Mouse (Mus musculus) limb, embryonic 10.5 days (tissue): ENCODE data around the gene Suds3. TPM values are rescaled to one million over a fixed set of nuclear protein-coding genes. Genes with fewer than 3 reads are reported as not detected.

Source experiments
- DNase-seq: peaks from one replicate; pipeline ENCODE4 v3.0.0-alpha.2; 2017; ENCODE audit warnings: low spot score
- H3K27ac ChIP-seq: fragments of 300-500 bp; sonication (generic); 2 replicates; pipeline ENCODE4 v1.5.1; 2016; ENCODE audit warnings: mild to moderate bottlenecking
- H3K27me3 ChIP-seq: fragments of 300-500 bp; sonication (generic); 2 replicates; pipeline ENCODE4 v1.6.1; 2016; ENCODE audit warnings: low read depth, mild to moderate bottlenecking; ENCODE audit not compliant: poor library complexity, severe bottlenecking
- H3K36me3 ChIP-seq: fragments of 300-500 bp; sonication (generic); 2 replicates; pipeline ENCODE4 v1.6.1; 2016; ENCODE audit warnings: mild to moderate bottlenecking, moderate library complexity
- H3K4me1 ChIP-seq: fragments of 300-500 bp; sonication (generic); 2 replicates; pipeline ENCODE4 v1.6.1; 2016
- H3K4me3 ChIP-seq: fragments of 300-500 bp; sonication (generic); 2 replicates; pipeline ENCODE4 v1.5.1; 2016; ENCODE audit warnings: mild to moderate bottlenecking, moderate library complexity
- H3K9me3 ChIP-seq: fragments of 300-500 bp; sonication (generic); replicated peaks from 2 replicates; pipeline ENCODE4 v1.6.1; 2016; ENCODE audit warnings: mild to moderate bottlenecking
- WGBS: fragments of 180-500 bp; shearing (Covaris S2); methylation state at CpG from one replicate; pipeline ENCODE4 v1.1.7; 2016; 5-methylcytosine and 5-hydroxymethylcytosine counted together
- polyA plus RNA-seq: library from polyadenylated mRNA; unstranded; fragments of >200 nt; fragmentation: Nextera tagmentation; extraction: Ambion mirVana; gene quantifications from 2 replicates; pipeline ENCODE4 v1.2.1, GENCODE M21; 2016

Gene Suds3
- polyA plus RNA-seq, 1 experiment from 2014 or later = 80.9 TPM

DNA sequence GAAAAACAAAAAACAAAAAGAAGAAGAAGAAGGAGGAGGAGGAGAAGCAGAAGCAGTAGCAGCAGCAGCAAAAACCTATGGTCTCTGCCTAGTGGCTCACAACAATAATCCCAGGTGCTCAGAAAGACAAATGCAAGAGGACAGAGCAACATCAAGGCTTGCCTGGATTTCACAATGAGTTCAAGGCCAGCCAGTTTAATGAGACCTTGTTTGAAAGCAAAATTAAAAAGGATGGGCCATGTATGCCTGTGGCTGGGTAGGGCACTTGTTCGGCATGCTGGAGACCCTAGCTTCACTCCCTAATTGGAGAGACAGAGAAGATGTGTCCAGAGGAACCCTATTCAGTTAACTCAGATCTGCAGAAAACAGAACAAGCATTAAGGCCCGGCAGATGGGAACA is 1.3 kb upstream of the Suds3 start:
- no peak overlapping the region for H3K4me3 ChIP-seq
- no peak overlapping the region for H3K27ac ChIP-seq
- H3K4me1 ChIP-seq = peaks cover 24% of the 10 kb centered on the region
- peaks cover 17% of the 10 kb centered on the region for H3K36me3 ChIP-seq
- H3K9me3 ChIP-seq = no peaks in the 10 kb centered on the region
- DNase-seq = no peak
- 87% methylated on average over 2 of the region's 2 CpGs for WGBS
- peaks cover 23% of the 10 kb centered on the region for H3K27me3 ChIP-seq

DNA sequence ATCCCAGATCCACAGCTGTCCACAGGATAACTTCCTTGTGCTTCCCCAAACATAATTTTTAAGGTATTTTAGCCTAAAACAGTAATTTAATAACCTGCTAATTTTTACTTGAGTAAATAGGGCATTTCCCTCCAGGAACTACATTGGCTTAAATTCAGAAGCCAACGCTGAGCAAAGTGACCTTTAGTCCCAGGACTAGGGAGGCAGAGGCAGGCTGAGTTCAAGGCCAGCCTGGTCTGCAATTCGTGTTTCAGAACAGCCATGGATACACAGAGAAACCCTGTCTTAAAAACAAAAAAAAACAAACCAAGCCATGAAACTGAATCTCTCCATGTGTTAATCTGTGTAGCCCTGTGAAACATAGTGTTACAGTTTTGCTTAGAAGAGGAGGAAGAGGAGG is 747 bp upstream of the Suds3 start:
- WGBS = 78% methylated on average over 2 of the region's 2 CpGs

DNA sequence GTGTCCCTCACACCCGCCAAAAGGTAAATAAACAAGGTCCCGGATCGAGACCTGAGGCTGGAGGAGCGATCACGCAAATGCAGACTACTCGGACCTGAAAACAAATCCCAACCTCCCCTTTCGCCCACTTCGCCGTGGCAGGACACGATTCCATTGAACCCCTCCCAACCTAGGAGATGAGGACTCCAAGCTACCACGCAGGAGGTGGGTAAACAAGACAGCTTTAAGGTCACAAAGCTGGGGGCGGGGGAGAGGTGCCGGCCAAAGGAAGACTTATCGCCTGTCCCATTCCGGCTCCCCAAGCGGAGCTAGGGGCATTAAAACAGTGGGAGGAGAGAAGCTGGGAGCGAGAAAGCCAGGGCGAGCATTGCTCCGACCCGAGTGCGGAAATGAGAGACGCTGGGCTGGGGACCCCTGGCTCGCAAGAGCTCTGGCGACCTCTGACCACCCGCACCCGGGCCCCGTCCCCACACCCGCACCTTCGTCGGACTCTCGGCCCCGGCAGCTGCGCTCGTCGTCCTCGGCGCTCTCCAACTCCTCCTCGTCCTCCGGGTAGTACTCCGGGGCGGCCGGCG is 633 bp downstream of the Suds3 start:
- H3K9me3 ChIP-seq = no peaks in the 10 kb centered on the region
- peak overlapping the region; percentile 97 for H3K27ac ChIP-seq
- H3K4me1 ChIP-seq = peaks cover 14% of the 10 kb centered on the region
- H3K27me3 ChIP-seq = peaks cover 4% of the 10 kb centered on the region; the same call in 1 of the 2 replicates
- peak overlapping the region; percentile 95 for H3K4me3 ChIP-seq
- peaks cover 37% of the 10 kb centered on the region for H3K36me3 ChIP-seq
- peak; percentile 66 for DNase-seq
- under 1% methylated on average over 43 of the region's 43 CpGs for WGBS

More for the DNA sequence above, 747 bp upstream of the Suds3 start:
- Histone ChIP-seq H3K4me3 (no peak overlapping the region), H3K4me1 (peaks cover 24% of the 10 kb centered on the region), H3K27ac (no peak overlapping the region), H3K27me3 (peaks cover 18% of the 10 kb centered on the region), H3K36me3 (peaks cover 23% of the 10 kb centered on the region), H3K9me3 (no peaks in the 10 kb centered on the region)
- no peak for DNase-seq

DNA sequence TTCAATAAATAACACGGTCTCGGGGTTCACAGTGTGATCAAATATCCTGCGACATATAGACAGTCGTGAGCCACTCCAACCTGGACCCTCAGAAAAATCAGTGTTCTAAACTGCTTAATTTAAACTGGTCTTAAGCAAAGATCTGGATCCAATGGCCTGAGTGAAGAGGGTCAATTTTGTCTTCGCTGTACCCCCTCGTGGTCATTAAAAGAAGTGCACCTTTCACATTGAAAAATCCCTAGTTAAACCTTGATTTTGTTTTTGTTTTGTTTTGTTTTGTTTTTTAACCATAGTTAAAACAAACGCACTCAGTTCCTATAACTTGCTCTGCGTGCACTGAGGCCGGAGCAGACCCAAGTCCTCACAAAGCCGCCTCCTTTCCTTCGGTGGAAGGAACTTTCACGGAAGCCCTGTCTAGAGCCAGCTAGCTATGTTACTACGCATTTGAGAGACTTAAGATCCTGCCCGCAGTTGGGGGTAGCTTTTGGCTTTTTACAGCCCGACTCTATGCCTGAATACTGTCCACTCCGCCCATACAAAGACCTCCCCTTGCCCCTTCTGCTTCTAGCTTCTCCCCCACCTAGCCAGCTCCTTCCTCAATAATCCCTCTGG is 1.2 kb downstream of the Suds3 start:
- Histone ChIP-seq H3K36me3 (peaks cover 41% of the 10 kb centered on the region), H3K4me3 (peak overlapping the region; percentile 95), H3K27me3 (no peaks in the 10 kb centered on the region), H3K9me3 (no peaks in the 10 kb centered on the region), H3K27ac (peak overlapping the region; percentile 97), H3K4me1 (peaks cover 14% of the 10 kb centered on the region)
- 3% methylated on average over 16 of the region's 16 CpGs for WGBS
- DNase-seq = no peak

DNA sequence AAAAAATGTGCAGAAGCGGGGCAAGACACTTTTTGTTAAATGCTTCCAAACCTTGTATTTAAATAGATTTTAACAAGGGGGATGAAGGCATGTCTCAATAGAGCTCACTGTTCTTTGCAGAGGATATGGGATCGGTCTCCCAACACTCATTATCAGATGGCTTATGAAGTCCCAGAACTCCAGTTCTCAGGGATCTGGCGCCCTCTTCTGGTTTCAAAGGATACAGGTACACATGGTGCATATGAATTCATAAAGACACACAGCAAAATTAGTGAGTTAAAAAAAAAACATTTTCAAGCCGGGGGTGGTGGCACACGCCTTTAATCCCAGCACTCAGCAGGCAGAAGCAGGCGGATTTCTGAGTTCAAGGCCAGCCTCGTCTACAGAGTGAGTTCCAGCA is 2.6 kb downstream of the Suds3 start:
- no peak overlapping the region for H3K4me3 ChIP-seq
- peaks cover 55% of the 10 kb centered on the region for H3K36me3 ChIP-seq
- 0 out of 2 replicates have a peak, but pooled peaks cover 5% of the 10 kb centered on the region for H3K4me1 ChIP-seq
- 89% methylated on average over 7 of the region's 7 CpGs for WGBS
- no peak overlapping the region for H3K27ac ChIP-seq
- H3K27me3 ChIP-seq = no peaks in the 10 kb centered on the region
- DNase-seq = no peak
- no peaks in the 10 kb centered on the region for H3K9me3 ChIP-seq

DNA sequence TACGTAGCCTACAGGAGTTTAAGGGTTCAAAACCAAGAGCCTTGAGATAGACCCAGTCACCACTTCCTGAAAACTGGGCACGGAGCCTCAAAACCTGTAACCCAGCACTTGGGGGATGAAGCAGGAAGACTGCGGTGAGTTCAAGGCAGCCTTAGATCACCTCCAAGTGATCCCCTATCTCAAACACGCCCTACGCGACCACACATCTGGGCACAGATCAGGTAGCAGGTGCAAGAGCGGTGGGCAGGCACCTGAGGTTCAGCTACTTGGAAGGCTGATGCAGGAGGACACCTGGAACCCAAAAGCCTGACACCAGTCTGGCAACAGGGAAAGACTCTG is 4.2 kb downstream of the Suds3 start:
- Histone ChIP-seq H3K4me3 (no peak overlapping the region), H3K4me1 (0 out of 2 replicates have a peak, but pooled peaks cover 5% of the 10 kb centered on the region), H3K9me3 (no peaks in the 10 kb centered on the region), H3K36me3 (peaks cover 70% of the 10 kb centered on the region), H3K27ac (no peak overlapping the region), H3K27me3 (no peaks in the 10 kb centered on the region)
- no peak for DNase-seq
- WGBS = over 99% methylated on average over 7 of the region's 7 CpGs

DNA sequence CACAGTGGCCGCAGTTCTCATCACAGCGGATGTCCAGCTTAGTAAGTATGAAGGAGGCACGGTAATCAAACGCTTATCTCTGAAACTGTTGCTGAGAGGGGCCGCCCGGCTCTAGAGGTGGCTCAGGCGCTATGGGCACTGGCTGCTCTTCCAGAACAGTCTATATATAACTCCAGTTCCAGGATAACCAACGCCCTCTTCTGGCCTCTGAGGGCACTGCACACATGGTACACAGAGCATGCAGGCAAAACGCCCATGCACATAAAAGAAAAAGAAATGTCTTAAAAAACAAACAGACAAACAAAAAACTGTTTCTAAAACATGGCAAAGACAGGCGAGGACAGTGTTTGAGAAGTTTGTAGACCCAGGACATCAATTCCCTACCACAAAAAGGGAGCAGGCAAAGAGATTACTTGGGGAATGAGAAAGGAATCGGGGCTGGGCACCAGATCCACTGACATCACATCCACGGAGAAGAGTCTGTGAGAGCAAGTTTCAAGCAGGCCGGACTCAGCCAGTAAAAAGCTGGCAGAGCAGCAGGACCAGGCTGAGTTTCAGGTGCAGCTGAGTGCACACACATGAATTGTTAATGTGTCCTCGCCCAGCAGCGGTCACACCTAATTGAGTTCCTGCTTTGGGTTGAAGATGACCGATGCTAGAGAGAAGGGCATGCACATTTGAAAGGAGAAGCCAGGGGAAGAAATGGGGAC is 4.7 kb downstream of the Suds3 start:
- no peaks in the 10 kb centered on the region for H3K27me3 ChIP-seq
- H3K4me1 ChIP-seq = 0 out of 2 replicates have a peak, but pooled peaks cover 5% of the 10 kb centered on the region
- peaks cover 76% of the 10 kb centered on the region for H3K36me3 ChIP-seq
- no peak for DNase-seq
- no peaks in the 10 kb centered on the region for H3K9me3 ChIP-seq
- WGBS = 92% methylated on average over 16 of the region's 16 CpGs
- H3K27ac ChIP-seq = no peak overlapping the region
- no peak overlapping the region for H3K4me3 ChIP-seq

DNA sequence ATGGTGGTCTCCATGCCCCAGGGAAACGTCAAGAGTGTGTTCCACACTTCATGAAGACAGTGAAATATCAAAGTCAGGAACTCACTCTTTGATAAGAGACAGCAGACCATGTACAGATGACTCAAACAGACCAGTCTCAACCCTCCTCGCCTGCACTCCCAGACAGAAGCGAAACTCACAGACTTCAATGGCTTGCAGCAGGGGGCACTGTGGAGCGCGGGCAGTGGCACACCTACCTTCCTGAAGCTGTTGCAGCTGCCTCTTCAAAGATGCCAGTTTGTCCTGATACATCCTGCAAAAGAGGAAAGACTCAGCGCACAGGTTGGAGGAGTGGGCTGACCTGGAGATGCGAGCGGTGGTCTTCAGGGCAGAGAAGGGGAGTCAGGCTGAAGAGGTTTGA is 6.4 kb downstream of the Suds3 start:
- Histone ChIP-seq H3K27ac (no peak overlapping the region), H3K27me3 (no peaks in the 10 kb centered on the region), H3K4me3 (no peak overlapping the region), H3K4me1 (0 out of 2 replicates have a peak, but pooled peaks cover 2% of the 10 kb centered on the region), H3K36me3 (peaks cover 93% of the 10 kb centered on the region), H3K9me3 (no peaks in the 10 kb centered on the region)
- 92% methylated on average over 8 of the region's 8 CpGs for WGBS
- DNase-seq = no peak

DNA sequence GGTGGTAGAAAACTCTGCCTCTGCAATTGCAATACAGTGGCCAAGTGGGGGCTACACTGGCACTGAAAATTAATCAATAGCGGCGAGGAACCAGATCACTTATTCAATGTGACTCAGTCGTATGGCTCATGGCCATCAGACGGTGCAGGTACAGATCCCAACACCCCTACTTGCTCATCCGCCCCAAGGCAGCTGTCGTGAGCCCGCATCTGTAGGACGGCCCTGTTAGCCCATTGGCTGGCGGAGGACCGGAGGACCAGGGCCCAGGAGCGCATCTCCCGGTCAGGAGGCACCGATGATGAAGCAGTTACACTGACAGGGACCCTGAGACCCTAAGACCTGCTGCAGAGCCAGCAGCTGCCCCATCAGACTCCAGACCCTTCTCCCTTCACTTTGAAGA is 7.2 kb downstream of the Suds3 start:
- no peaks in the 10 kb centered on the region for H3K4me1 ChIP-seq
- no peak overlapping the region for H3K27ac ChIP-seq
- H3K4me3 ChIP-seq = no peak overlapping the region
- no peaks in the 10 kb centered on the region for H3K9me3 ChIP-seq
- no peak for DNase-seq
- WGBS = 96% methylated on average over 13 of the region's 13 CpGs
- H3K27me3 ChIP-seq = no peaks in the 10 kb centered on the region
- peaks cover 99% of the 10 kb centered on the region for H3K36me3 ChIP-seq

DNA sequence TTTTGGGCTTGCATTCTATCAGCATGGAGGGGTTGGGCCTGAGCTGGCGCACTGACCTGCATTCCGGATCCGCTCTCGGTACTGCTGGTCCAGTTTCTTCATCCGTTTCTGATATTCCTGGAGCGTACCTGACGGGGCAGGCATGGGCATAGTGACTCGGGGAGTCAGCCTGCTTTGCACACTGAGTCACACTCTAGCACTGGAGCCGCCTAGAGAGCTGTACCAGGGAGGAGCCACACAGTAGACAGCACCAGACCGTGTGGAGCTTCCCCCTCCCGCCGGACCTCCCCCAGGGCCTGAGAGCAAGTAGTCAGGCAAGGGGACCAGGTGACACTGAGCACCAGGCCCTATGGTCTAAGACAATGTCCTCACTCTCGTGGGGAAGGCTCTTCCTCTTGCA is 7.6 kb downstream of the Suds3 start:
- DNase-seq = no peak
- H3K9me3 ChIP-seq = no peaks in the 10 kb centered on the region
- no peak overlapping the region for H3K4me3 ChIP-seq
- 95% methylated on average over 13 of the region's 13 CpGs for WGBS
- no peaks in the 10 kb centered on the region for H3K27me3 ChIP-seq
- no peak overlapping the region for H3K27ac ChIP-seq
- no peaks in the 10 kb centered on the region for H3K4me1 ChIP-seq
- H3K36me3 ChIP-seq = peaks cover 99% of the 10 kb centered on the region

DNA sequence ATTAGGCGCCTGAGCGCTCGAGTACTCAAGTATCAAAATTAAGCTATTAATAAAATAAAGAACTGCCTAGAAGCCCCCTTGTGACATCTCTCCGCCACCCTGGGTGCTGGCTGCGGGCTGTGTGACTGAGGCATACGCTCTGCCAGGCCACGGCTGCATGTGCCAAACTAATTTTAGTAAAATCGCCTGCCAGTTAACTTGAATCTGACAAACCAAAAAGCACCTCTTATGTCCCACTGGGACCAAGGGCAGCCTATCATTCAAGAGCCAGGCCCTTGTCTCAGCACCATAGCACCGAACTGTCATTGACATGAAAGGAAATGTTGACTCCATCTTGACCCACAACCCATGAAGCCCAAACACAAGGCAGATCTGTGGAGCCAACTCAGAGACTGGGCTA is 10.2 kb downstream of the Suds3 start:
- 94% methylated on average over 9 of the region's 9 CpGs for WGBS
- Histone ChIP-seq H3K36me3 (peaks cover 99% of the 10 kb centered on the region), H3K4me3 (no peak overlapping the region), H3K9me3 (no peaks in the 10 kb centered on the region), H3K27ac (no peak overlapping the region), H3K27me3 (no peaks in the 10 kb centered on the region), H3K4me1 (no peaks in the 10 kb centered on the region)
- no peak for DNase-seq

DNA sequence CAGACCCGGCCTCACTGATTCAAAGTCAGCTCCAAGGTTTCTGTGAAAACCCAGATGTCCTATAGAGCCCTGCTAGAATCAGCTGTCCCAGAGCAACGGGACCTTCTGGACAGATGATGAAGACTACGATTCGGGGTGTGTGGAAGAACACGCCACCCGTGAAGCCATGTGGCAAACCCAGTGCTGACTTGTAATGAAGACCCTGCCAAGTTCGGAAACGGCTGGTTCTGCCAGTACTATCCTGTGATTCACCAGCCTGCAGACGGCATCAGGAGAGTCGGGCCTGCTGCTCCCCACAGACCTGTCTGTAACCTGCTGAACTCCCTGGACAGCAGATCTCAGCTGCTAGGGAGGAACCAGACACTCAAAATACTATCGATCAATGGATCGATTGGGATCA is 11.6 kb downstream of the Suds3 start:
- no peak overlapping the region for H3K4me3 ChIP-seq
- H3K4me1 ChIP-seq = no peaks in the 10 kb centered on the region
- peaks cover 100% of the 10 kb centered on the region for H3K36me3 ChIP-seq
- H3K27me3 ChIP-seq = no peaks in the 10 kb centered on the region
- no peak for DNase-seq
- no peaks in the 10 kb centered on the region for H3K9me3 ChIP-seq
- 97% methylated on average over 12 of the region's 12 CpGs for WGBS
- H3K27ac ChIP-seq = no peak overlapping the region

DNA sequence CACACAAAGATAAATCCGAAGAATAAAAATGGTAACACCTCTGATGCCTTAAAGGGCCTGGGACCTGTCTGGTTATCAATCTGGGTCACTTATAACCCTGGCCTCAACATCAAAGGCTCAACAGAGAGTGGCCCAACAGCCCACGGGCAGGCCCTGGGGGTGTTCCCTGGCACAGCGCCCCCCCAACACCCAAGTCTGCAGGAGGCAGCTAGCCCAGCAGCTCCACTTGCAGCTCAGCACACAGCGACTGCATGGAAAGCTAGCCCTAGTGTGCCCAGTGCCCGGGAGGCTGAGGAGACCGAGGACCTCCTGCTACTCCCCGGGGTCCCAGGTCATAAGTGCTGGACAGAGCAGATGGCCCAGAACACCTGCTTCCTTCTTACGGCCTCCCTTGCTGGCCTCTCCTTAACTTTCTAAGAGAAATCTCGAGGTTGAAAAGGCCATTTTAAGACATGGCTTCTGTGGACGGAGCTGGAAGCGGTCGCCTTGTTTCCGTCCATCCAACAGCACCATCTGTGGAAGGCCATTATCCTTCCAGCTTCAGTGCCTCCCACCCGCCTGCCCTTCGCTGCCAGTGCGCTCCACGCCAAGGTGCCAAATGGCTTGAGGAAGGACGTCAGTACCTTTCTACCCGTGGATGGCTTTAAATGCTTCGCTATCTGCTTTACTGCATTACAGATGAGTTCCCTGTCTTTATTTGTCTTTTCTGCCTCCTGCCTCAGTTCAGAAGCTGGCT is 12.6 kb downstream of the Suds3 start:
- Histone ChIP-seq H3K27ac (no peak overlapping the region), H3K4me1 (no peaks in the 10 kb centered on the region), H3K36me3 (peaks cover 100% of the 10 kb centered on the region), H3K27me3 (no peaks in the 10 kb centered on the region), H3K4me3 (no peak overlapping the region), H3K9me3 (no peaks in the 10 kb centered on the region)
- 91% methylated on average over 20 of the region's 20 CpGs for WGBS
- DNase-seq = no peak
